Mouse (Mus musculus): ENCODE data around the gene Arpc2. TPM values are rescaled to one million over a fixed set of nuclear protein-coding genes. Genes with fewer than 3 reads are reported as not detected.

The Arpc2 gene
- total RNA-seq, 2 experiments from 2014 or later, result 249 to 278 TPM

- H3K4me3 ChIP-seq, result peak overlapping the region; percentile 85
These were observed 3.7 kb downstream of the Arpc2 start for GRCm38 (mm10) chr1:74239618-74240017.

GRCm38 (mm10) chr1:74240311-74240710 lies 4.4 kb downstream of the Arpc2 start:
- no peak for TF ChIP-seq CTCF (IDR thresholded peaks at IDR 0.05)
- peak; percentile 69 to 75 for DNase-seq (ENCODE audit: extremely low spot score in 1 of 2, low spot score in 2 of 2)
- intact Hi-C loops (cut with DNase I), result loop anchor here (2.0 kb wide), 1 partner anchor 34 kb away; no protein-coding TSS in a partner anchor
- peak overlapping the region; percentile 85; the same call in 1 of the 2 replicates for H3K4me3 ChIP-seq
- H3K27ac ChIP-seq, result peak overlapping the region; percentile 74

More at GRCm38 (mm10) chr1:74239618-74240017, 3.7 kb downstream of the Arpc2 start:
- intact Hi-C loops (cut with DNase I), result loop anchor here (2.0 to 5.0 kb wide), 2 partner anchors 33 to 153 kb away; partner anchors contain the start of gene Ctdsp1
- TF ChIP-seq CTCF (IDR thresholded peaks at IDR 0.05), result no peak
- H3K27ac ChIP-seq, result peak overlapping the region; percentile 74
- DNase-seq (ENCODE audit: extremely low spot score in 1 of 2, low spot score in 2 of 2), result peak in 1 of 2 experiments; percentile 35

GRCm38 (mm10) chr1:74240832-74241231 lies 4.9 kb downstream of the Arpc2 start:
- peak overlapping the region; percentile 85 for H3K4me3 ChIP-seq
- no peak for DNase-seq (ENCODE audit: extremely low spot score in 1 of 2, low spot score in 2 of 2)
- H3K27ac ChIP-seq, result peak overlapping the region; percentile 74
- intact Hi-C loops (cut with DNase I), result loop anchor here (2.0 kb wide), 1 partner anchor 34 kb away; no protein-coding TSS in a partner anchor
- TF ChIP-seq CTCF (IDR thresholded peaks at IDR 0.05), result no peak

GRCm38 (mm10) chr1:74245525-74245924 lies 9.6 kb downstream of the Arpc2 start:
- Histone ChIP-seq H3K4me3 (no peak overlapping the region), H3K27ac (no peak overlapping the region)
- intact Hi-C loops (cut with DNase I), result no loop called here
- DNase-seq (ENCODE audit: extremely low spot score in 1 of 2, low spot score in 2 of 2), result no peak
- TF ChIP-seq CTCF (IDR thresholded peaks at IDR 0.05), result no peak

GRCm38 (mm10) chr1:74248799-74249198 lies 12.9 kb downstream of the Arpc2 start:
- TF ChIP-seq CTCF (IDR thresholded peaks at IDR 0.05), result no peak
- H3K27ac ChIP-seq, result peak overlapping the region; percentile 34
- H3K4me3 ChIP-seq, result no peak overlapping the region
- no peak for DNase-seq (ENCODE audit: extremely low spot score in 1 of 2, low spot score in 2 of 2)
- intact Hi-C loops (cut with DNase I), result no loop called here

GRCm38 (mm10) chr1:74249331-74249980 lies 13.6 kb downstream of the Arpc2 start:
- TF ChIP-seq CTCF (IDR thresholded peaks at IDR 0.05), result no peak
- DNase-seq (ENCODE audit: extremely low spot score in 1 of 2, low spot score in 2 of 2), result no peak
- peak overlapping the region; percentile 34 for H3K27ac ChIP-seq
- no peak overlapping the region for H3K4me3 ChIP-seq
- intact Hi-C loops (cut with DNase I), result no loop called here

- intact Hi-C loops (cut with DNase I), result no loop called here
- DNase-seq (ENCODE audit: extremely low spot score in 1 of 2, low spot score in 2 of 2), result no peak
- Histone ChIP-seq H3K4me3 (no peak overlapping the region), H3K27ac (no peak overlapping the region; the same call in 1 of the 2 replicates)
- no peak for TF ChIP-seq CTCF (IDR thresholded peaks at IDR 0.05)
These were observed 14.2 kb downstream of the Arpc2 start for GRCm38 (mm10) chr1:74250096-74250495.

- DNase-seq (ENCODE audit: extremely low spot score in 1 of 2, low spot score in 2 of 2), result no peak
- intact Hi-C loops (cut with DNase I), result no loop called here
- no peak for TF ChIP-seq CTCF (IDR thresholded peaks at IDR 0.05)
- no peak overlapping the region for H3K27ac ChIP-seq
- no peak overlapping the region for H3K4me3 ChIP-seq
These were observed 19.9 kb downstream of the Arpc2 start for GRCm38 (mm10) chr1:74255704-74256345.

GRCm38 (mm10) chr1:74256782-74257181 lies 20.9 kb downstream of the Arpc2 start:
- intact Hi-C loops (cut with DNase I), result no loop called here
- no peak for TF ChIP-seq CTCF (IDR thresholded peaks at IDR 0.05)
- no peak overlapping the region for H3K27ac ChIP-seq
- no peak for DNase-seq (ENCODE audit: extremely low spot score in 1 of 2, low spot score in 2 of 2)
- no peak overlapping the region for H3K4me3 ChIP-seq

- no peak for TF ChIP-seq CTCF (IDR thresholded peaks at IDR 0.05)
- no peak overlapping the region for H3K4me3 ChIP-seq
- no peak overlapping the region for H3K27ac ChIP-seq
- DNase-seq (ENCODE audit: extremely low spot score in 1 of 2, low spot score in 2 of 2), result no peak
- intact Hi-C loops (cut with DNase I), result no loop called here
These were observed 26.6 kb downstream of the Arpc2 start for GRCm38 (mm10) chr1:74262510-74262909.

GRCm38 (mm10) chr1:74268750-74269149 lies 32.9 kb downstream of the Arpc2 start:
- Histone ChIP-seq H3K27ac (no peak overlapping the region), H3K4me3 (no peak overlapping the region)
- TF ChIP-seq CTCF (IDR thresholded peaks at IDR 0.05), result no peak
- no peak for DNase-seq (ENCODE audit: extremely low spot score in 1 of 2, low spot score in 2 of 2)
- intact Hi-C loops (cut with DNase I), result no loop called here

- Histone ChIP-seq H3K27ac (no peak overlapping the region), H3K4me3 (no peak overlapping the region)
- TF ChIP-seq CTCF (IDR thresholded peaks at IDR 0.05), result no peak
- no peak for DNase-seq (ENCODE audit: extremely low spot score in 1 of 2, low spot score in 2 of 2)
- intact Hi-C loops (cut with DNase I), result no loop called here
These were observed 35.8 kb downstream of the Arpc2 start for GRCm38 (mm10) chr1:74271659-74272058.
